Mouse (Mus musculus) spleen, postnatal 14 days (tissue): ENCODE results near the gene Zfp53.
"Not testable (repeated sequence)": the region's sequence is repeated elsewhere in the genome, so short reads cannot be mapped to it uniquely, and the experiment has no call there.

Experiments used
- DNase-seq, 2 experiments: peaks; one replicate each; pipeline ENCODE4 v3.0.0; 2021 to 2022; ENCODE audit warnings: low spot score in 2 of 2

The Zfp53 gene

DNA sequence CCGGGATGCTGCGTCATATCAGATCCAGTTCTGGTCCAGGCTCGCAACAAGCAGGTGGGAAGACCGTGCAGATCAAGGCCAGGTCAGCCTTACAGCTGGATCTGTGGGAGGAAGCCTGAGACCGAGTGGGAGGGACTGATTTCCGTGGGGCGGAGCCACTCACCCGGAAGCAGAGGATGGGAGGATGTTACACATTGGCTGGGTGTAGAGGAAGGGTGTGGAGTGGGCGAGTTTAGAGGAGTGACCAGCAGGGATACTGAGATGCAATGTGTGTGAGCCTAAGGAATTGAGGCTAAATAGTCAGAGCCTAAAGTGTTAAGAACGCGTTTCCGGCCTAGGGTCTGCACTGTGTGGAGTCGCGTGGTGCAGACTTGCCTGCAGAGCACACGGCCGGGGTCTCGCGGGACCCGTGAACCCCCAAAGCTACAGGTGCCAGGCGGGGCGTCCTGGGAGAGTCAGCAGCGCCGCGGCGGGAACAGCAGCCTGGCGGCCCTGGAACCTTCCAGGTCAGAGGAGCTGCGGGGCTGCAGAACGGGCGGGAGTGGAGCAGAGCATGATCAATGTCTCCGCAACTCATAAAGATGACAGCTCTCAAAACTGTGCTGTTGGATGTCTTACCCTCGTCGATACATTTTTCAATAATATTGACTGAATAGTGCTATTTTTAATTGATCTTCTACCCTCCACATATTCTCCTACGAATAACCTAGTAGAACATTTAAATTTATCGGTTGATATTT, at the start of gene Zfp53:
Gene Zfp53, plus strand, starts transcription at position 239 of the 740 bp plus-strand sequence.
- DNase-seq: peak; percentile 67 to 75

GRCm38 (mm10) chr17:21449669-21450068, 39.1 kb upstream of the Zfp53 start:
- DNase-seq: peak; percentile 36 to 63

DNA sequence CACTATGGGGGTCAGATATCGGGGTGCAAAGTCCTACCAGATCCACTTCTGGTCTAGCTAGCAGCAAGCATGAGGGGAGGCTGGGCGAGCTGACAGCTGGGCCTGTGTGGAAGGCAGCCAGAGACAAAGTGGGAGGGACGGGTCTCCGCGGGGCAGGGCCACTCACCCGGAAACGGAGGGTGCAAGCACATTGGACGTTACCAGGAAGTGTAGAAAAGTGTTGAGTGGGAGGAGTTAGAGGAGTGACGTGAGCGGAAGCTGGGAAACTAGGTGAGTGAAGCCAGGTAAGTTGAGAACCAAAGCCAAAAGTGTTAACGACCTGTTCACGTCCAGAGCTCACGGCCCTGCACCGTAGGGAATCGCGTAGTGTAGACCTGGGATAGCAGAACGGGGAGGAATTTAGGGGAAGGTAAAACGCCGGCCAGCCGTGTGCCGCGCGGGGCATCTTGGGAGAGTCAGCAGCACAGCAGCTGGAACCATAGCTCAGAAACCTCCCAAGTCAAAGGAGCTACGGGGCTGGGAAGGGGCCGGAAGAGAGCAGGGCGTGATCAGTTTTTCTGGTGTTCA, 38.6 kb upstream of the Zfp53 start, which contains the start of gene Zfp51:
Gene Zfp51, plus strand, starts transcription at position 237 of the 567 bp plus-strand sequence.
- DNase-seq: peak; percentile 76 to 85

DNA sequence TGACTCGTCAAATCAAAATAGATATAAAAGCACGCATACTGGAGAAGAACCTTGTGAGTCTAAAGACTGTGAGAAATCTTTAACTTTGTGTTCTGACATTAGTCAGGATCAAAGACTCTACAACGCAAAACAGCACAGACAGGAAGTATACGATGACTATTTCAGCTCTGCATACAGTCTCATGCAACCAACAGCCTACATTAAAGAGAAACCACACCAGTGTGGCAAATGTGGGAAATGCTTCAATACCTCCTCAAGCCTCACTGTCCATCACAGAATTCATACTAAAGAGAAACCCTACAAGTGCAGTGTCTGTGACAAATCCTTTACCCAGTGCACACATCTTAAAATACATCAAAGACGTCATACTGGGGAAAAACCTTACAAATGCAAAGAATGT, 25.2 kb upstream of the Zfp53 start:
- no peak for DNase-seq

DNA sequence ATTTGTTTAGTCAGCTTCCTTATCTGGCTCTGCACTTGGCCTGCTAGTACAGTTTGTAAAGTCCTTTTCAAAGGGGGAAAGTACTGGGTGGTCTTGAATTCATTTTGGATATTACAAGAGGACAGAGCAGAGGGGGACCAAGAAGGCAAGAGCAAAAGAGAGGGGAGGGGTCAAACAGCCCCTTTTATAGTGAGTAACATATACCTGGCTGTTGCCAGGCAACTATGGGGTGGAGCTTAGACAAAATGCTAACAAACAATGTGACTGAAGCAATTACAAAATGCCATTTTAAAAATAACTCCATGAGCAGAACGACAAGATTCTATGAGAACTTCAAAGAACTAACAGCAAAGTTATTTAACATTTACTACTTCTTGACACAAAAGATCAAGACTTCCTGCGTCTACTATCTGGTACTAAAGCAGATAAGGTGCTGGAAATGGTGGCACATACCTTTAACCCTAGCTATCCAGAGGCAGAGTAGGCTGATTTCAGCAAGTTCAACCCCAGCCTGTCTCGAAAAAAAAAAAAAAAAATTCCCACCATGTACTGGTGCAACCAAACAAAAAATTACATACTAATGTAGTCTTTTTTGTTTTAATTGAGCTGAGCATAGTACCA, 16.7 kb upstream of the Zfp53 start:
- DNase-seq: no peak

- DNase-seq: no peak
Observed at GRCm38 (mm10) chr17:21472653-21473307, 16.0 kb upstream of the Zfp53 start.

GRCm38 (mm10) chr17:21473362-21474190, 15.2 kb upstream of the Zfp53 start:
- DNase-seq: no peak

- DNase-seq: not testable (repeated sequence)
Observed at GRCm38 (mm10) chr17:21474729-21475128, 14.1 kb upstream of the Zfp53 start.

DNA sequence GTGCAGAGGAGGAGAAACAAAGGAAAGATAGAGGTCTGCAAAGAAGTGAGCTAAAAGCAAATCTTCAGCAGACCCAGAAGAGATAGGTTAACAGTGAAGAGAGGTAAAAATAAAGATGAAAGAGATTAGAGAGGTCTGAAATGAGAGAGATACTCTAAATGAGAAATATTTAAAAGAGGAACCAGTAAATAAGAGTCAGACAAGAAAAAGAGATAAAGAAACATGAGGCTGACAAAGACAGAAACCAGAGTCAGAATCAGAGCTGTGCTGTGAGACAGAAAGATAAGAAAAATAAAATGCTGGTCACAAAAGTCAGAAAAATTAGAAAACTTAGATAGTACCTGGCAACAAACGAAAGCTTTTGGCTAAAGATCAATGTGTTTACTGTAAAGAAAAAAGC, 13.5 kb upstream of the Zfp53 start:
- DNase-seq: not testable (repeated sequence)

- not testable (repeated sequence) for DNase-seq
Observed at GRCm38 (mm10) chr17:21476351-21476750, 12.4 kb upstream of the Zfp53 start.

DNA sequence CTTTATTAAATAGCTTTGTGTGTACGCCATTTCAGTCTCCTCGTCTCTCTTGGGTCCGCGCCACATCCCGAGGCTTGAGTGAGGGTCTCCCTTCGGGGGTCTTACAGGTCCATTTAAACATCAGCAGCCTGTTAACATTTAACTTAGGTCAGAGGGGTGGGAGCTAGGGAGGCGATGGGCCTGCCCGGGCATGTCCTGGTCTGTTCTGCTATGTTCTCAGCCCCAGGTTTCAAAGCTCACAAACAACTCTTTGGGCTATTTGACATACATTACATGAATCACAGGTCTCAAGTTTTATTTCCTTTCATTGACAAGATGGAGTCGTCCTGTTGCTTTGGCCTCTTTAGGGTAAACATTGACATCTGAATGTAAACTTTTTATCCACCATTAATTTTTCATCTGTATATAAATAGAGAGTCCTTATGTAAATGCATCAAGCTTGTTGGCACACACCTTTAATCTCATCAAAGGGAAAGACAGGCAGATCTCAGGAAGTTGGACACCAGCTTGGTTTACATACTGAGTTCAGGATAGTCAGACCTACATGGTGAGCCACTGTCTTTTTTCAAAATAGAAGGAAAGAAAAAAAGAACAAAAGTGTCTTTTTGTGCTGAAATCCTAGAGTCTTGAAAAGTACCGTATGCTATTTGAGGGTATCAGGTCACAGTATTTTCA, 10.6 kb upstream of the Zfp53 start:
- DNase-seq: not testable (repeated sequence)

DNA sequence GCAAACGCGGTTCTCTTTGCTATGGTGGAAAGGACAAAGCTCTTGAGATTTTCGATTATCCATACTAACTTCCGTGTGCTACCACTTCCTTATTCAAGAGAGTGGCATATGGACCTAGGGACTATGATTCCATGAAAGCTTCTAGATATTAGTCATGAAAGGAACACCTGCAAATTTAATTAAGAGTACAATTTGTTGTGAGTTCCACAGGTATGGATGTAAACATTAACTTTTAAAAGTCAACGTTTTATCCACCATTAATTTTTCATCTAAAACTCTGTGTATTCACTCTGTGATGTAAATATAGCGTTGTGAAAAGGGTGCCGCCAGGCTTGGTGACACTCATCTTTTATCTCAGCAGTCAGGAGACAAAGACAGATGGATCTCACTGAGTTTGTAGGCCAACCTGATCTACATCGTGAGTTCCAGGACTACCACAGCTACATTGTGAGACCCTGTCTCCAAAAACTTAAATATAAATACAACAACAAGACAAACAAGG, 753 bp downstream of the Zfp53 start:
- DNase-seq: no peak

DNA sequence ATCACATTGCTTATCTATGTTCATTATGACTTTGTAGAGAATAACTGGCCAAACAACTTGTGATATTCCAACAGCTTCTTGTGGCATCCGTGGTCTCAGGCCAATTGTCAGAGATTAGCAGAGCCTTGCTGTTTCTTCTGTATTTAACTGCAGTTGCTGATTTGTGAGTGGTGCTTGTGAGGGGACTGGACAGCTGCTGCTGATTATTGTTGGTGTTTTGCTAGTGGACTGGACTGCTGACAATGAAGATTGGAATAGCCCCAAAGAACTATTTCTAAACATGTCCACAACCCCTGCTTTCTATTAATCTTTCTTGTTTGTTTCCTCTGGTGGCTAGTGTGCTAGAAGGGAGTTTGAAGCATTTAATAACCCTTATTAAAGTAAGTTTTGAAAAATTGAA, 12.6 kb downstream of the Zfp53 start:
- no peak for DNase-seq

DNA sequence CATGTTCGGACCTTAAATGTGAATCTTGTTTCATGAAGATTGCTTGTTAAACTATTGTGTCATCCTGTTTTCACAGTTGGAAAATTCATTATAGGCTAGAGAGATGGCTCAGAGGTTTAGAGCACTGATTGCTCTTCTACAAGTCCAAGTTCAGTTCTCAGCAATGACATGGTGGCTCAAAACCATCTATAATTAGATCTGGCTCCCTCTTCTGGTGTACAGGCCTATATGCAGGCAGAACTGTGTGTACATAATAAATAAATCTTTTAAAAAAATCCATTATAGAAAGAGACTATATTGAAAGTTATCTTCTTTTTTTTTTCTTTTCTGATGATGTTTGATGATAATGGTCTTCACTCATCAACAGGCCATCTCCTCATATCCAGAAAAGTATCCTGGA, 15.7 kb downstream of the Zfp53 start:
- no peak for DNase-seq

GRCm38 (mm10) chr17:21506258-21506657, 17.5 kb downstream of the Zfp53 start:
- no peak for DNase-seq

GRCm38 (mm10) chr17:21509756-21510155, 21.0 kb downstream of the Zfp53 start:
- no peak for DNase-seq

GRCm38 (mm10) chr17:21515403-21516105, 26.8 kb downstream of the Zfp53 start:
- peak in 1 of 2 experiments; percentile 45 for DNase-seq

- peak in 1 of 2 experiments; percentile 24 for DNase-seq
Observed at GRCm38 (mm10) chr17:21516201-21517129, 27.7 kb downstream of the Zfp53 start.

- DNase-seq: no peak
Observed at GRCm38 (mm10) chr17:21517130-21517671, 28.4 kb downstream of the Zfp53 start.
